Mouse (Mus musculus): Measurements from ENCODE around the gene Rasgrf1.
A peak's percentile ranks its signal among the peaks of the same experiment; 100 is the strongest.
"Not testable (repeated sequence)": the region's sequence is repeated elsewhere in the genome, so short reads cannot be mapped to it uniquely, and the experiment has no call there.

Rasgrf1 gene

GRCm38 (mm10) chr9:90040916-90041315 is 131.2 kb downstream of the Rasgrf1 start:
- DNase-seq (ENCODE audit: low read depth): no peak

DNA sequence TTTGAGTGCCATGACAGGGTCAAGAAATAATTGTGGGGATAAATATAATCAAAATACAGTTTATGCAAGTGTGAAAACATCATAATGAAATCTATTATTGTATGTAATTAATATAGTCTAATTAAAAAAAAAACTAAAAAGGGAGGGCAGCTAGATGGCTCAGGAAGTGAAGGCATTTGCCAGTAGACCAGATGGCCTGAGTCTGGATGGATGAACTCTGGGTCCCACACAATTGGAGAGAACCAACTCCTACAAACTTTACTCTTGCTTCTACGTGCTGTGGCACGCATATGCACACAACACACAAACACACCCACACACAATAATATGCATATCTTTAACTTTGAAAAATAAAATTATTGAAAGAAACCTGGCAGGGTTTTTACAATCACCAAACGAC is 131.8 kb downstream of the Rasgrf1 start:
- no peak for DNase-seq (ENCODE audit: low read depth)

DNA sequence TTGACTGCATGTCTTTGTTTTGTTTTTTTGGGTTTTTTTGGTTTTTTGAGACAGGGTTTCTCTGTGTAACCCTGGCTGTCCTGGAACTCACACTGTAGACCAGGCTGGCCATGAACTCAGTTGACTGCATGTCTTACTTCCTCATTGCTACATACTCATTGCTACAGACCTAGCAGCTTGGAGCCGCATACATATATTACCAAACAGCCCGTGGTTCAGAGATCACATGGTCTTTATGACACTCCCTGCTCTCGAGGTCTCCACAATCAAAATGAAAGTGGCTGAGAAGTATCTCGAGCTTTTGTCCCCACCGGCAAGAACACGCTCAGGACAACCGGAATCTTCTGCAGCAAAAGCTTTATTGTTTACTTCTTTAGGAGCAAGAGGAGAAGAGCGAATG is 133.2 kb downstream of the Rasgrf1 start:
- DNase-seq (ENCODE audit: low read depth): peak; percentile 68

DNA sequence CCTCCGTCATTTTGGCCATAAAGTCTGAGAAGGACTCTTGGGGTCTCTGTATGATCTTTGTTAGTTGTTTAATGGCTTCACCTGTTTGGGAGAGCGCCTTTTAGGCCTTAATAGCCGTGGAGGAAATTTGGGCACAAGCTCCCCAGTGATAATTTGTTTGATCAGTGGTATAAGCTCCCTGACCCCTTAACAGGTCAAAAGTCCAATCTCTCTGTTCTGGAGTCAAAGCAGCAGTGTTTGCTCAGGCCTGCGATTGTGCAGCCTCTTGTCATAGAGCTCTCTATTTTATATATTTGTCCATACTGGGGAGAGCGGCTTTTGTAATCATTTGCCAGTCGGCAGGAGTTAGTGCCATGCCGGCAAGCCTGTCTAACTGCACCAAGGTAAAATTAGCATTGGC is 135.5 kb downstream of the Rasgrf1 start:
- DNase-seq (ENCODE audit: low read depth): no peak

DNA sequence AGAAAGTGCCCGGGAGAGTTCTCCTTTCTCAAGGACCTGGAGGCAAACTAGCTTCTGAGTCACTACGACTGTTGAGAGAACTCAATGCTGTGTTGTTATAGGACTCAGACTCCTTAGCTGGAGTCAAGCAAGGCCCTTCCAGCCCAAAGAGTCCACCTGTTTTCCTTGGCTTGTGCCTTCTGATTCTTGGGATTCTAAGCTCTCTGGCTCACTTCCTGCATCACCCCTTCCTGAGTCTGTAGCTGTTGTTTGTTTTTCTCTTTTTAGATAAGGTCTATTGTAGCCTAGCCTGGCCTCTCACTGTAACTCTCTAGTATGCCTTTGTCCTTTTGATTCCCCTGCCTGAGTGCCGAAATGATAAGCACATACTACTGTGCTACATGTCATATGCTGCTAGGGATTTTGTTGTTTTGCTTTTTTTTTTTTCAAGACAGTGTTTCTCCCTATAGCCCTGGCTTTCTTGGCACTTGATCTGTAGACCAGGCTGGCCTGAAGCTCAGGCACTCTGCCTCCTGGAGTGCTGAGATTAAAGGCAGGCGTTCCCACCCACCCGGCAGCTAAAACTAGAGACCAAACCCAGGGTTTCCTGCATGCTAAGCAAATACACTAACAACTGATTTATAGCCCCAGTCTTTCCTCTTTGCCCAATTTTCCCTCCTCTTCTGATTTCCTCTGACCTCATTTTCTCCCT is 138.4 kb downstream of the Rasgrf1 start:
- DNase-seq (ENCODE audit: low read depth): no peak

- DNase-seq (ENCODE audit: low read depth): no peak
Measured at GRCm38 (mm10) chr9:90053852-90054251, 144.1 kb downstream of the Rasgrf1 start, which contains the start of gene Ctsh. Gene Ctsh (plus strand): TSS chr9:90054152.

DNA sequence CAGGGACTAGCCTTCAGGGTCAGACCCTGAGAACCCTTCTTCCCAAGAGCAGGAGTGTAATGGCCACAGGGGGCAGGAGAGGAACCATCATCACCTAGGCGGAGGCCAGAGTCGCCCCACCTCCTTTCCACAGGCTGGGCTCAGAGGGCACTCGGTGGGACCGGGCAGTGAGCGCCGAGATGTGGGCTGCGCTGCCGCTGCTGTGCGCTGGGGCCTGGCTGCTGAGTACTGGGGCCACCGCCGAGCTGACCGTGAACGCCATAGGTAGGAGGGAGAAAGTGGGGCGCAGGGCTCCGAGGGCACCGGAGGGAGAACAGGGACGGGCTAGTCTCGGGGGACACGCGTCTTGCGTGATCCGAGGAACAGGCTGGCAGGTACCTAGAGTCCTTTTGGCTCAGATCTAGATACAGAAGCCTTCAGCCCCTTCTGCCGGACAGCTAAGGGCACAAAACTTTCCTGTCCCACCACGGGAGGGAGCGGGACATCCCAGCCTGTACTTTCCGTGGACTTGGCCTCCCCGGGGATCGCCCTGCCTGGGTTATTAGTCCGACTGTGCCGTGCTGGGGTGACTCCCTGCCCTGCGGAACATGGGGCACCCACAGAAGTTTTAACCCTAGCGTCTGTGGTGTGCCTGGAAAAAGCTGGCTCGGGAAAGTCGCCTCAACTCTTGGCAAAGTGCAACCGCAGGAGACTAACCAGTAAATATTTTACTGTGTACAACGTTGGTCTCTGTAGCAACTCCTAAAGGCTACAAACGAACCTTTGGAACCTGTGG is 144.8 kb downstream of the Rasgrf1 start:
- DNase-seq (ENCODE audit: low read depth): no peak

DNA sequence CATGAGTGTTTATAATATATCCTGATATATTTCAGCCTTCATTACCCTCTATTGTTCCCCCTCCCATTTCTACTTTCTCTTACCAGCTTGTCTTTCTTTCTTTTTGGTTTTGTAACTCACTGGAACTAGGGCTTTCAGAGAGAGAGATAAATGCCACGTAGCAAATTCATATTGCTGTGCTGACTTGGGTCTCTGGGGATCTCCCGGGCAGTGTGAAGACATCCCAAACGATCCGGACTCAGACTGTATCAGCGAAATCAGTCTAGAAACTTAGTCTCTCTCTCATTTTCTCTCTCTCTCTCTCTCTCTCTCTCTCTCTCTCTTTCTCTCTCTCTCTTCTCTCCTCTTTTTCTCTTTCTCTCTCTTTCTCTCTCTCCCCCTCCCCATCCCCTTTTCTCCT is 145.7 kb downstream of the Rasgrf1 start:
- DNase-seq (ENCODE audit: low read depth): no peak

DNA sequence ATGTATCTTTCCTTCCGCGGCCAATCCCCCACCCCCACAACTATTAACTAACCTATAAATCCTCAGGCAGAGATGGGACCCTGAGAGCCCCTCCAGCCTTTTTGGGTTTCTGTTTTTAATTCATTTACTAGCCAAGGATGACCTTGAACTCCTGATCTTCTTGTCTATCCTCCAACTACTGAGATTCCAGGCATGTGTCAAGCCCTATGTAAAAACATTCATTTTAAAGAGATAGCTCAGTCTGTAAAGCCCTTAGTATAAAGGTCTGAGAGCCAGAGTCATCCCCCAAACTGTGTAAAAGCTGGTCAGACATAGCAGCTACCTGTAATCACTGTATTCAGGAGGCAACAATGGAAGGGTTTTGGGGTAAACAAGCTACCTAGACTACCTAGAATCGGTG is 146.2 kb downstream of the Rasgrf1 start:
- DNase-seq (ENCODE audit: low read depth): no peak

- DNase-seq (ENCODE audit: low read depth): no peak
Measured at GRCm38 (mm10) chr9:90056716-90057115, 147.0 kb downstream of the Rasgrf1 start.

DNA sequence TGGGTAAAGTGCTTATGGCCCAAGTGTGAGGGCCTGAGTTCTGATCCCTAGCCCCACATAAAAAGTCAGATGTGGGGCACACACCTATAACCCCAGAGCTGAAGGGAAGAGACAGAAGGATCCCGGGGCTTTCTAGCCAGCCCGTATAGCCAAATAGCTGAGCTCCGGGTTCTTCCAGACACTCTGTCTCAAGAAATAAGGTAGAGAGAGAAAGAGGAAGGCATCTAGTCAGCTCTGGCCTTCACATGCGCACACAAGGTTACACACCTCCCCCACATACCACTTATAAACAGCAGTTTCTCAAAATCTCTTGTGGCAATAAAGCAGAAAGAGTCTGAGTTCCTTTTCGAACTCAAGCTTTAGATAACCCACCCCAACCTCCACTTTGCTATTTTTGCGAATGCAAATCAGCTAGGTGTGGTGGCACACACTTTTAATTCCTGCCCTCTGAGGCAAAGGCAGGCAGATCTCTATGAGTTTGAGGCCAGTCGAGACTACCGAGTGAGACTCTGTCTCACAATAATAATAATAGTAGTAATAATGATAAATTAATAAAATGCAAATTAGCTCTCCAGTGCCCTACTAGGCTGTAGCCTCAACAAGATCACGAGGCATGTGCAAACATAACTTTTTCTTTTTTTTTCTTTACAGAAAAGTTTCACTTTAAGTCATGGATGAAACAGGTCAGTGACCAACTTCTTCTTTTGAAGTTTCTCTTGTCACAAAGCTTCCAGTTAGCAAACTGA is 150.3 kb downstream of the Rasgrf1 start:
- DNase-seq (ENCODE audit: low read depth): no peak

- no peak for DNase-seq (ENCODE audit: low read depth)
Measured at GRCm38 (mm10) chr9:90060574-90060875, 150.8 kb downstream of the Rasgrf1 start.

DNA sequence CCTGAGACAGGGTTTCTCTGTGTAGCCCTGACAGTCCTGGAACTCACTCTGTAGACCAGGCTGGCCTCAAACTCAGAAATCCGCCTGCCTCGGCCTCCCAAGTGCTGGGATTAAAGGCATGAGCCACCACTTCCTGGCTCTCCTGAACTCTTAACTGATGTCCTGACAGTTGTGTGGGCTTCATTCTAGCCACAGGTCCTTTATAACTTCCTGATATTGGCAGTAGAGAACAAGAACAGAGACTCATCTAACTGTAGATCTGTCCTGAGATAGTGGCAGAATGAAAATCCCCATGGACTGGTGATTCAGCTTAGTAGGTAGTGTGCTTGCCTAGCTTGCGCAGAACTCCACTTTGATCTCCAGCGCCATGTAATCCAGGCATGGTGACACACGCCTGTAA is 151.2 kb downstream of the Rasgrf1 start:
- not testable (repeated sequence) for DNase-seq (ENCODE audit: low read depth)

GRCm38 (mm10) chr9:90067341-90067740 is 157.6 kb downstream of the Rasgrf1 start:
- peak; percentile 20 for DNase-seq (ENCODE audit: low read depth)

DNA sequence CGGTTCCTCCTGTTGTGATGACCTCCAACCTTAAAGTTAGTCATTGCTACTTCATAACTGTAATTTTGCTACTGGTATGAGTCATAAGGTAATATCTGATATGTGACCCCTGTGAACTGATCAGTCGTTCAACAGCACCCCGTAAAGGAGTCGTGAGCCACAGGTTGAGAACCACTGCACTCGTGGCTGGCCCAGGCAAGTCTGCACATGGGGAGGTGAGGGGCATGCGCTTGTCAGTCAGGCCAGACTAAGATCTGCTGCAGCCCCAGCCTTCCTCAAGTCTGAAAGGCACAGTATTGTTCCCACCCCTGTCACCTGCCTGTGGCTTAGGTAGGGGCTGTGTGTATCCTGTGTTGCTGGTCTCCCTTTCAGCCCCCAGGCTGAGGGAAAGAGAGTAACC is 159.1 kb downstream of the Rasgrf1 start:
- DNase-seq (ENCODE audit: low read depth): no peak

GRCm38 (mm10) chr9:90069485-90069884 is 159.8 kb downstream of the Rasgrf1 start:
- no peak for DNase-seq (ENCODE audit: low read depth)

DNA sequence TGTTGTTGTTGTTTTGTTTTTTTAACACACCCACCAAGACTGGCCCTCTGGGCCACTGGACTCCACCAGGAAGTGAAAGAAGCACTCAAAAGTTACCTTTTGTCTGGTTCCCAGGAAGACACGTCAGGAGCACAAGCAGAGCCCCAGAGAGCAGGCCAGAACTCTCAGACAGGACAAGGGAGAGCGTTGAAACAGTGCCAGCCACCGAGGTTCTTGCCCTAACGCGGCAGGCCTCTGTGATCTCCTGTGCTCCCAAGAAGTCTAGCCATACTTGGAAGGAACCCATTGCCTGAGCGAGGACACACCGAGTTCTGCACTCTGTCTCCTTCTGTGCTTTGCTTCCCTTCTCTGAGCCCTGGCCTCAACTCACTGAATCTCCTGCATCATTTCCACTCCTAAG is 160.5 kb downstream of the Rasgrf1 start:
- no peak for DNase-seq (ENCODE audit: low read depth)

DNA sequence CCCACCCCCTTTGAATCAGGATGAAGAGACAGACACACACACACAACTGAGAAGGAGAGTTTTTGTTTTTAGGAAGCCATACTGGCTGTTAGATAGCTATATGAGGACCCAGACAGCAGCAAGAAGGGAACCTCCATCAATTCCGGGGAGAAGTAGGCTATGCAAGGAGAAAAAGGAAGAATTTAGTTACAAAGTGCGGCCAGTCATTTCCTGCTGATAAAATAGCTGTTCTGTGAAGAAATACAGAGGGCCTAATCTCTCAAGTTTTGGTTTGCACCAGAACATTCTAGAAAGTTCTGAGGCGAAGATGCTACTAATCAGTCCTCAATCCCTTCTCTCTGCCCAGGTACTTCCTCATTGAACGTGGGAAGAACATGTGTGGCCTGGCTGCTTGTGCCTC is 165.6 kb downstream of the Rasgrf1 start:
- DNase-seq (ENCODE audit: low read depth): peak; percentile 53

DNA sequence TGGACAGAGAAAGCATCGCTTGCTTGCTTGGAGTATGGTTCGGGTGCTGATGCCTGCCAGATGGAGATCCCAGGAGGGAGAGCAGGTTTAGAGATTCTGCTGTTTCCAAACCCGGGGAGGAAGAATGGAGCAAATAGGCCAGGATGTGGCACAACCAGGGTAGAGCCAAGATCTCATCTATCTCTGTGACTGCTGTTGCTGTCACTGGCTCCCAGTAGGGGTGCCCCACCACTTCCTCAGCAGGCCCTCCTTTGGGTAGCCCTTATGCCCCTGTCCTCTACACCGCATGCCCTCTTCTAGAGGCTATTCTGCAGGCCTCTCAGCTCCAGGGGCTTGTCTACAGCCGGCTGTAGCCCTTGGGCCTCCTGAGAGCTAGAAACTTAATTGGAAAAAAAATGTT is 166.4 kb downstream of the Rasgrf1 start:
- peak; percentile 21 for DNase-seq (ENCODE audit: low read depth)
